Mouse (Mus musculus): ENCODE data around the gene Eef1b2. TPM values are rescaled to one million over a fixed set of nuclear protein-coding genes. Genes with fewer than 3 reads are reported as not detected.
"Not testable (repeated sequence)": the region's sequence is repeated elsewhere in the genome, so short reads cannot be mapped to it uniquely, and the experiment has no call there.

Gene Eef1b2
- total and polyA plus RNA-seq, 2 experiments from 2014 or later: 227 to 291 TPM

DNA sequence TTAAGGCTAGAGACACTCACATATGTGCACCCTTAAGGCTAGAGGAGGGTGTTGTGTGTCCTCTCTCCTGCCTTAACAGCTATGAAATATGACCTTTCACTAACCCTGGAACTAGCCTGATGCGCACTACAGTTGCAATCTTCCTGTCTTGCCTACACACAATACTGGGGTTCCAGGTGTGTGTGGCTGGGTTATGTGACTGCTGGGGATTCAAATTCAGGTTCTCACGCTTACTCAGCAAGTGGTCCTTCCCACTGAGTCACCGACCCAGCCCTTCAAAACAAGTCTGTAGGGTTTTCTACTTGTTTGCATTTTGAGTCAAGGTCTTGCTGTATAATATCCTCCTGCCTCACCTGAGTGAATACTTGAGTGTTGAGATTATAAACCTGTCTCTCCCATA lies 42.1 kb upstream of the Eef1b2 start:
- Histone ChIP-seq H3K4me3 (ENCODE audit: low read depth, low read length) (no peak overlapping the region), H3K27ac (ENCODE audit: low read depth) (no peak overlapping the region), H3K9ac (replicated peaks; ENCODE audit: low read depth, low read length) (no peak overlapping the region), H3K36me3 (replicated peaks; ENCODE audit: control insufficient read depth, insufficient read depth, low read length) (peaks cover 11% of the 10 kb centered on the region), H3K27me3 (ENCODE audit: control insufficient read depth, insufficient read depth, low read length) (no peaks in the 10 kb centered on the region), H3K4me1 (ENCODE audit: control insufficient read depth, insufficient read depth) (0 out of 2 replicates have a peak, but pooled peaks cover 8% of the 10 kb centered on the region), H3K4me2 (ENCODE audit: low read depth, low read length) (no peak overlapping the region), H3K9me3 (replicated peaks; ENCODE audit: control insufficient read depth, low read length) (no peaks in the 10 kb centered on the region)
- ATAC-seq (ENCODE audit: insufficient read depth, low read depth): no peak
- 79% methylated on average over 3 of the region's 3 CpGs for WGBS
- DNase-seq (ENCODE audit: low spot score): no peak
- no peak for TF ChIP-seq CTCF (IDR thresholded peaks at IDR 0.05; ENCODE audit: low read depth)
- TF ChIP-seq EP300 (IDR thresholded peaks at IDR 0.05; ENCODE audit: low read depth): no peak

- Histone ChIP-seq H3K4me3 (ENCODE audit: low read depth, low read length) (no peak overlapping the region), H3K4me2 (ENCODE audit: low read depth, low read length) (no peak overlapping the region), H3K27me3 (ENCODE audit: control insufficient read depth, insufficient read depth, low read length) (no peaks in the 10 kb centered on the region), H3K27ac (ENCODE audit: low read depth) (no peak overlapping the region), H3K4me1 (ENCODE audit: control insufficient read depth, insufficient read depth) (no peaks in the 10 kb centered on the region), H3K9me3 (replicated peaks; ENCODE audit: control insufficient read depth, low read length) (no peaks in the 10 kb centered on the region), H3K36me3 (replicated peaks; ENCODE audit: control insufficient read depth, insufficient read depth, low read length) (peaks cover 28% of the 10 kb centered on the region), H3K9ac (replicated peaks; ENCODE audit: low read depth, low read length) (no peak overlapping the region)
- ATAC-seq (ENCODE audit: insufficient read depth, low read depth) (no peak), DNase-seq (ENCODE audit: low spot score) (no peak)
- 70% methylated on average over 2 of the region's 2 CpGs for WGBS
- TF ChIP-seq EP300 (IDR thresholded peaks at IDR 0.05; ENCODE audit: low read depth) (no peak), CTCF (IDR thresholded peaks at IDR 0.05; ENCODE audit: low read depth) (no peak)
Measured at GRCm38 (mm10) chr1:63137971-63138370, 38.7 kb upstream of the Eef1b2 start.

- WGBS: 77% methylated on average over 1 of the region's 1 CpGs
- H3K4me1 ChIP-seq (ENCODE audit: control insufficient read depth, insufficient read depth): not testable (repeated sequence)
Measured at GRCm38 (mm10) chr1:63138586-63138985, 38.0 kb upstream of the Eef1b2 start.

DNA sequence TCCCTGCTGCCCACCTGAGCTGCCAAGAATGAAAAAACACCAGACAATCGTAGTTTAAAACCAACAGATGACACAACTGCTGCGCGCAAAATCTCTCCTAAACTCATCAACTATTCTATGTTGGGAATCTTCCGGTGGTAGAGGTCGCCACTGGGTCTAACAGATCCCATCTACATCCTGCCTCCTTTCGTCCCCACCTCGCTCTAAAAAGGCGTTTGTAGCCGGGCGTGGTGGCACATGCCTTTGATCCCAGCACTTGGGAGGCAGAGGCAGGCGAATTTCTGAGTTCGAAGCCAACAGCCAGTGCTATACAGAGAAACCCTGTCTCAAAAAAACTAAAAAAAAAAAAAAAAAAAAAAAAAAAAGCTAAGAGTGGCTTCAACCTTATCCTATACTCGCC lies 36.4 kb upstream of the Eef1b2 start:
- peaks cover 51% of the 10 kb centered on the region for H3K36me3 ChIP-seq (replicated peaks; ENCODE audit: control insufficient read depth, insufficient read depth, low read length)
- no peaks in the 10 kb centered on the region for H3K4me1 ChIP-seq (ENCODE audit: control insufficient read depth, insufficient read depth)
- H3K4me3 ChIP-seq (ENCODE audit: low read depth, low read length): no peak overlapping the region
- ATAC-seq (ENCODE audit: insufficient read depth, low read depth): no peak
- no peak for TF ChIP-seq CTCF (IDR thresholded peaks at IDR 0.05; ENCODE audit: low read depth)
- TF ChIP-seq EP300 (IDR thresholded peaks at IDR 0.05; ENCODE audit: low read depth): no peak
- no peak for DNase-seq (ENCODE audit: low spot score)
- WGBS: 96% methylated on average over 13 of the region's 13 CpGs
- H3K9ac ChIP-seq (replicated peaks; ENCODE audit: low read depth, low read length): no peak overlapping the region
- no peaks in the 10 kb centered on the region for H3K9me3 ChIP-seq (replicated peaks; ENCODE audit: control insufficient read depth, low read length)
- no peak overlapping the region for H3K4me2 ChIP-seq (ENCODE audit: low read depth, low read length)
- H3K27ac ChIP-seq (ENCODE audit: low read depth): no peak overlapping the region
- H3K27me3 ChIP-seq (ENCODE audit: control insufficient read depth, insufficient read depth, low read length): no peaks in the 10 kb centered on the region

More at GRCm38 (mm10) chr1:63138586-63138985, 38.0 kb upstream of the Eef1b2 start:
- ATAC-seq (ENCODE audit: insufficient read depth, low read depth); H3K4me3 ChIP-seq (ENCODE audit: low read depth, low read length); H3K9me3 ChIP-seq (replicated peaks; ENCODE audit: control insufficient read depth, low read length); H3K27me3 ChIP-seq (ENCODE audit: control insufficient read depth, insufficient read depth, low read length); H3K27ac ChIP-seq (ENCODE audit: low read depth); H3K4me2 ChIP-seq (ENCODE audit: low read depth, low read length); H3K9ac ChIP-seq (replicated peaks; ENCODE audit: low read depth, low read length); DNase-seq (ENCODE audit: low spot score): not testable (repeated sequence)
- peaks cover 35% of the 10 kb centered on the region for H3K36me3 ChIP-seq (replicated peaks; ENCODE audit: control insufficient read depth, insufficient read depth, low read length)

DNA sequence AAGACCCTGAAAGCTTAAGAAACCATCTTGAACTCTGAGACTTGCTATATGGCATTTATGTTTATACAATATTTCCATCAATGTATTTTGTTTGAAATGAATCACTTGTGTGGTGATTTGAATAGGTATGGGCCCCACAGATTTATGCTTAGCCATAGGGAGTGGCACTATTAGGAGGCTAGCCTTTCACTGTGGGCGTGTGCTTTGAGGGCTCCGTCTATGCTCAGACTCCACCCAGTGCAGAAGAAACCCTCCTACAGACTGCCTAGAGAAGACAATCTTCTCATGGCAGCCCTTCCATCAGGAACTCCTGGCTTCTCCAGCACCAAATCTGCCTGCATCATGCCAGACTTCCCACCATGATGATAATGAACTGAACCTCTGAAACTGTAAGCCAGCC lies 8.0 kb upstream of the Eef1b2 start:
- H3K27me3 ChIP-seq (ENCODE audit: control insufficient read depth, insufficient read depth, low read length): no peaks in the 10 kb centered on the region
- H3K4me1 ChIP-seq (ENCODE audit: control insufficient read depth, insufficient read depth): no peaks in the 10 kb centered on the region
- DNase-seq (ENCODE audit: low spot score): no peak
- TF ChIP-seq CTCF (IDR thresholded peaks at IDR 0.05; ENCODE audit: low read depth): no peak
- TF ChIP-seq EP300 (IDR thresholded peaks at IDR 0.05; ENCODE audit: low read depth): no peak
- no peaks in the 10 kb centered on the region for H3K9me3 ChIP-seq (replicated peaks; ENCODE audit: control insufficient read depth, low read length)
- H3K9ac ChIP-seq (replicated peaks; ENCODE audit: low read depth, low read length): no peak overlapping the region
- no peak overlapping the region for H3K27ac ChIP-seq (ENCODE audit: low read depth)
- H3K4me2 ChIP-seq (ENCODE audit: low read depth, low read length): no peak overlapping the region
- H3K4me3 ChIP-seq (ENCODE audit: low read depth, low read length): no peak overlapping the region
- peaks cover 69% of the 10 kb centered on the region for H3K36me3 ChIP-seq (replicated peaks; ENCODE audit: control insufficient read depth, insufficient read depth, low read length)
- WGBS: 73% methylated on average over 2 of the region's 2 CpGs
- ATAC-seq (ENCODE audit: insufficient read depth, low read depth): no peak

DNA sequence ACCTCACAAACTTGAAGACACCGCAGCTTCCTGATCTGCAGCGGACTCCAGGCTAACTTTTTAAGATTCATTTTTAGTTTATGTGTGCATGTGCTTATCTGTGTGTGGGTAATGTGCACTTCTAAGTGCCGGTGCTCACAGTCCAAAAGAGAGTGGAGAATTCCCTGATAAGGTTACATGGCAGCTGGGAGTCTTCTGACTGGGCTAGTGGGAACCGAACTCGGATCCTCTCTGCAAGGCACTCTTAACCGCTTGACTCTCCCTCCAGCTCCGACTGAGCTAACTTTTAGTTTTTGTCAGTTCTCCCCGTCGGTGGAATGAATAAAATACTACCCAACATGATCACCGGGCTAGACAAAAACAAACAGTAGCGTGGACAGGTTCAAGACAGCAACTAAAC lies 772 bp upstream of the Eef1b2 start:
- H3K36me3 ChIP-seq (replicated peaks; ENCODE audit: control insufficient read depth, insufficient read depth, low read length): peaks cover 34% of the 10 kb centered on the region
- peaks cover 20% of the 10 kb centered on the region for H3K4me1 ChIP-seq (ENCODE audit: control insufficient read depth, insufficient read depth)
- H3K27ac ChIP-seq (ENCODE audit: low read depth): peak overlapping the region; percentile 94
- H3K4me2 ChIP-seq (ENCODE audit: low read depth, low read length): peak overlapping the region; percentile 91
- ATAC-seq (ENCODE audit: insufficient read depth, low read depth) (no peak), DNase-seq (ENCODE audit: low spot score) (no peak)
- H3K4me3 ChIP-seq (ENCODE audit: low read depth, low read length): peak overlapping the region; percentile 99
- peak overlapping the region; percentile 84 for H3K9ac ChIP-seq (replicated peaks; ENCODE audit: low read depth, low read length)
- 3% methylated on average over 11 of the region's 11 CpGs for WGBS
- TF ChIP-seq CTCF (IDR thresholded peaks at IDR 0.05; ENCODE audit: low read depth): no peak
- TF ChIP-seq EP300 (IDR thresholded peaks at IDR 0.05; ENCODE audit: low read depth): no peak
- H3K27me3 ChIP-seq (ENCODE audit: control insufficient read depth, insufficient read depth, low read length): no peaks in the 10 kb centered on the region
- H3K9me3 ChIP-seq (replicated peaks; ENCODE audit: control insufficient read depth, low read length): no peaks in the 10 kb centered on the region
